Mouse (Mus musculus) hindbrain, embryonic 11.5 days (tissue): ENCODE measurements at regions not wholly inside any gene's neighbourhood (a gene's known extent, or its start where the extent isn't known, plus 50 kb on each side); places are given as distances from the start of the nearest gene placed in this dataset.

Source experiments
- ATAC-seq: fragments of 200-750 bp; cut with Nextera tagmentation; 2 replicates; pipeline ENCODE4 v1.8.0; 2017; ENCODE audit warnings: mild to moderate bottlenecking, moderate TSS enrichment, moderate library complexity; ENCODE audit not compliant: low FRiP score
- DNase-seq: peaks from one replicate; pipeline ENCODE4 v3.0.0-alpha.2; 2015; ENCODE audit warnings: low spot score
- H3K27ac ChIP-seq: fragments of 300-500 bp; sonication (generic); 2 replicates; pipeline ENCODE4 v1.5.1; 2014; ENCODE audit warnings: mild to moderate bottlenecking, low read depth, low read length
- H3K27me3 ChIP-seq: fragments of 300-500 bp; sonication (generic); 2 replicates; pipeline ENCODE4 v1.6.1; 2014; ENCODE audit warnings: mild to moderate bottlenecking, low read length, moderate library complexity, mixed read lengths; ENCODE audit not compliant: control insufficient read depth, insufficient read depth
- H3K36me3 ChIP-seq: fragments of 300-500 bp; sonication (generic); 2 replicates; pipeline ENCODE4 v1.6.1; 2014; ENCODE audit warnings: mild to moderate bottlenecking, low read length, moderate library complexity, mixed read lengths; ENCODE audit not compliant: control insufficient read depth, insufficient read depth
- H3K4me1 ChIP-seq: fragments of 300-500 bp; sonication (generic); replicated peaks from 2 replicates; pipeline ENCODE4 v1.6.1; 2014; ENCODE audit warnings: low read length, mixed read lengths; ENCODE audit not compliant: control insufficient read depth, insufficient read depth
- H3K4me2 ChIP-seq: fragments of 300-500 bp; sonication (generic); replicated peaks from 2 replicates; pipeline ENCODE4 v1.6.1; 2014; ENCODE audit warnings: mild to moderate bottlenecking, low read depth, low read length
- H3K4me3 ChIP-seq: fragments of 300-500 bp; sonication (generic); 2 replicates; pipeline ENCODE4 v1.5.1; 2014; ENCODE audit warnings: low read depth, low read length
- H3K9ac ChIP-seq: fragments of 300-500 bp; sonication (generic); 2 replicates; pipeline ENCODE4 v1.6.1; 2014; ENCODE audit warnings: low read depth, low read length
- H3K9me3 ChIP-seq: fragments of 300-500 bp; sonication (generic); 2 replicates; pipeline ENCODE4 v1.6.1; 2016; ENCODE audit warnings: low read length; ENCODE audit not compliant: control insufficient read depth
- WGBS: fragments of 180-500 bp; shearing (Covaris S2); extraction: QIAGEN DNeasy Blood & Tissue Kit; methylation state at CpG from one replicate; pipeline ENCODE4 v1.1.7; 2014; 5-methylcytosine and 5-hydroxymethylcytosine counted together

GRCm38 (mm10) chr10:117568138-117568387, 61.2 kb upstream of the Cpm start:
- no peaks in the 10 kb centered on the region for H3K36me3 ChIP-seq
- no peaks in the 10 kb centered on the region for H3K4me1 ChIP-seq
- ATAC-seq (no peak), DNase-seq (no peak)
- 87% methylated on average over 3 of the region's 3 CpGs for WGBS
- no peaks in the 10 kb centered on the region for H3K27me3 ChIP-seq
- no peak overlapping the region for H3K9ac ChIP-seq
- H3K9me3 ChIP-seq: no peaks in the 10 kb centered on the region
- no peak overlapping the region for H3K27ac ChIP-seq
- no peak overlapping the region for H3K4me2 ChIP-seq
- H3K4me3 ChIP-seq: no peak overlapping the region

GRCm38 (mm10) chr10:117567379-117568137, 61.7 kb upstream of the Cpm start:
- H3K4me2 ChIP-seq: no peak overlapping the region
- 94% methylated on average over 8 of the region's 8 CpGs for WGBS
- no peak overlapping the region for H3K4me3 ChIP-seq
- H3K27me3 ChIP-seq: no peaks in the 10 kb centered on the region
- no peaks in the 10 kb centered on the region for H3K9me3 ChIP-seq
- H3K27ac ChIP-seq: no peak overlapping the region
- no peak for DNase-seq
- no peaks in the 10 kb centered on the region for H3K36me3 ChIP-seq
- H3K9ac ChIP-seq: no peak overlapping the region
- H3K4me1 ChIP-seq: no peaks in the 10 kb centered on the region
- no peak for ATAC-seq

- Histone ChIP-seq H3K4me3 (no peak overlapping the region), H3K9me3 (no peaks in the 10 kb centered on the region), H3K4me1 (no peaks in the 10 kb centered on the region), H3K36me3 (no peaks in the 10 kb centered on the region), H3K27ac (no peak overlapping the region), H3K4me2 (no peak overlapping the region), H3K9ac (no peak overlapping the region), H3K27me3 (no peaks in the 10 kb centered on the region)
- WGBS: 89% methylated on average over 8 of the region's 8 CpGs
- ATAC-seq (no peak), DNase-seq (no peak)
Observed at GRCm38 (mm10) chr10:117566648-117567378, 62.5 kb upstream of the Cpm start.

GRCm38 (mm10) chr10:117566204-117566603, 63.1 kb upstream of the Cpm start:
- Histone ChIP-seq H3K4me1 (no peaks in the 10 kb centered on the region), H3K9ac (no peak overlapping the region), H3K4me3 (no peak overlapping the region), H3K9me3 (no peaks in the 10 kb centered on the region), H3K27me3 (no peaks in the 10 kb centered on the region), H3K36me3 (no peaks in the 10 kb centered on the region), H3K4me2 (no peak overlapping the region), H3K27ac (no peak overlapping the region)
- no peak for ATAC-seq
- WGBS: 80% methylated on average over 3 of the region's 3 CpGs
- no peak for DNase-seq

- no peak overlapping the region for H3K9ac ChIP-seq
- no peaks in the 10 kb centered on the region for H3K4me1 ChIP-seq
- no peak overlapping the region for H3K4me3 ChIP-seq
- no peaks in the 10 kb centered on the region for H3K9me3 ChIP-seq
- no peaks in the 10 kb centered on the region for H3K36me3 ChIP-seq
- H3K27me3 ChIP-seq: no peaks in the 10 kb centered on the region
- DNase-seq (no peak), ATAC-seq (no peak)
- 95% methylated on average over 4 of the region's 4 CpGs for WGBS
- no peak overlapping the region for H3K4me2 ChIP-seq
- H3K27ac ChIP-seq: no peak overlapping the region
Observed at GRCm38 (mm10) chr10:117565529-117566086, 63.7 kb upstream of the Cpm start.

- no peaks in the 10 kb centered on the region for H3K27me3 ChIP-seq
- H3K4me3 ChIP-seq: no peak overlapping the region
- no peak overlapping the region for H3K4me2 ChIP-seq
- H3K36me3 ChIP-seq: no peaks in the 10 kb centered on the region
- no peak overlapping the region for H3K27ac ChIP-seq
- H3K9ac ChIP-seq: no peak overlapping the region
- DNase-seq: no peak
- no peaks in the 10 kb centered on the region for H3K9me3 ChIP-seq
- no peaks in the 10 kb centered on the region for H3K4me1 ChIP-seq
- WGBS: 96% methylated on average over 3 of the region's 3 CpGs
- ATAC-seq: no peak
Observed at GRCm38 (mm10) chr10:117565110-117565509, 64.2 kb upstream of the Cpm start.

- H3K4me2 ChIP-seq: no peak overlapping the region
- H3K9me3 ChIP-seq: no peaks in the 10 kb centered on the region
- no peak for ATAC-seq
- H3K4me1 ChIP-seq: no peaks in the 10 kb centered on the region
- H3K4me3 ChIP-seq: no peak overlapping the region
- 36% methylated on average over 12 of the region's 12 CpGs for WGBS
- no peak for DNase-seq
- no peaks in the 10 kb centered on the region for H3K36me3 ChIP-seq
- H3K27me3 ChIP-seq: no peaks in the 10 kb centered on the region
- H3K27ac ChIP-seq: no peak overlapping the region
- H3K9ac ChIP-seq: no peak overlapping the region
Observed at GRCm38 (mm10) chr10:117564118-117565040, 64.9 kb upstream of the Cpm start.

- H3K9me3 ChIP-seq: no peaks in the 10 kb centered on the region
- H3K4me3 ChIP-seq: no peak overlapping the region
- no peak overlapping the region for H3K27ac ChIP-seq
- no peak for ATAC-seq
- H3K4me1 ChIP-seq: no peaks in the 10 kb centered on the region
- H3K4me2 ChIP-seq: no peak overlapping the region
- H3K36me3 ChIP-seq: no peaks in the 10 kb centered on the region
- 69% methylated on average over 8 of the region's 8 CpGs for WGBS
- H3K9ac ChIP-seq: no peak overlapping the region
- H3K27me3 ChIP-seq: no peaks in the 10 kb centered on the region
- DNase-seq: no peak
Observed at GRCm38 (mm10) chr10:117563429-117564117, 65.7 kb upstream of the Cpm start.
